Mouse (Mus musculus): Measurements from ENCODE around the gene Laptm4a.
"Not testable (repeated sequence)": the region's sequence is repeated elsewhere in the genome, so short reads cannot be mapped to it uniquely, and the experiment has no call there.

Laptm4a gene

GRCm38 (mm10) chr12:8912860-8913685 is 8.4 kb upstream of the Laptm4a start:
- no peak for DNase-seq

- peak; percentile 21 to 34 for DNase-seq
These were observed 7.6 kb upstream of the Laptm4a start for GRCm38 (mm10) chr12:8913701-8914340.

GRCm38 (mm10) chr12:8916378-8916777 is 5.1 kb upstream of the Laptm4a start:
- DNase-seq, result peak; percentile 27 to 45

DNA sequence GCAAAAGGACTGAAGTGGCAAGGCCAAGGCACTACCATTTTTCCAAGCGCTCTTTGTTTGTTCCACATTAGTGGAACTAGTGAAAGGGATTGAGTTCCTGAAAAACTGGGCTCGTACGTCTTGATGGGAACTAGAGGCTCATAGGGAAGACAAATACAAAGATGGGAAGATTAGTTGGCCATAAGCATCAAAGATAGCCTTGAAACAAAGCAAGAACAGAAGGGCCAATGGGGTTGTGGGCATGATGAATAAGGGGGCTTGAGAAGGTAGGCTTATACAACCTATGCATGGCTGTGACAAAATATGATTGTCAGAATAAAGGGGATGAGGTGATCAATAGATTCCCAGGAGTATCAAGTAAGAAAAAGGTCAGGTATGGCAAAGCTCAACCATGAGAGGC is 2.2 kb upstream of the Laptm4a start:
- no peak for DNase-seq

DNA sequence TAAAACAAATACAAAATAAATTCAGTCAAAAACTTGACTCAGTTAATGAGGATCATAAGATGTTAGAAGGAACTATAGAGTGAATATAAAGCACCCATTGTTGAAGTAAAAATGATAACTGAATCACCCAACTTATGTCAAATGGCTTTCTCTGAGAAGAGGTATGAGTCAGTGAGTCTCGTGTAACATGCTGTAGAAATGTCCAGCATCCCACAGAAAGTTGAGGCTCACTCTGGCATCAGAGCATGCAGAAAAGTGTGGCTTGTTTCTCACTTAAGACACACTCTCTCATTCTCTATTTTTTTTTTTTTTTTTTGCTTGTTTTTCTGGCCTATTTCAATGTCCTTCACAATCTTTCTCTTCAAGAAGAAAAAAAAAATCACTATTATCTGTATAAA is 469 bp upstream of the Laptm4a start:
- no peak for DNase-seq

- DNase-seq, result no peak
These were observed 1.1 kb downstream of the Laptm4a start for GRCm38 (mm10) chr12:8922369-8923124.

- peak in 1 of 2 experiments; percentile 20 for DNase-seq
These were observed 1.6 kb downstream of the Laptm4a start for GRCm38 (mm10) chr12:8923125-8923410.

- no peak for DNase-seq
These were observed 2.1 kb downstream of the Laptm4a start for GRCm38 (mm10) chr12:8923603-8924002.

GRCm38 (mm10) chr12:8927652-8928051 is 6.2 kb downstream of the Laptm4a start:
- no peak for DNase-seq

GRCm38 (mm10) chr12:8928766-8929165 is 7.3 kb downstream of the Laptm4a start:
- no peak for DNase-seq

GRCm38 (mm10) chr12:8931083-8931482 is 9.6 kb downstream of the Laptm4a start:
- DNase-seq, result no peak

DNA sequence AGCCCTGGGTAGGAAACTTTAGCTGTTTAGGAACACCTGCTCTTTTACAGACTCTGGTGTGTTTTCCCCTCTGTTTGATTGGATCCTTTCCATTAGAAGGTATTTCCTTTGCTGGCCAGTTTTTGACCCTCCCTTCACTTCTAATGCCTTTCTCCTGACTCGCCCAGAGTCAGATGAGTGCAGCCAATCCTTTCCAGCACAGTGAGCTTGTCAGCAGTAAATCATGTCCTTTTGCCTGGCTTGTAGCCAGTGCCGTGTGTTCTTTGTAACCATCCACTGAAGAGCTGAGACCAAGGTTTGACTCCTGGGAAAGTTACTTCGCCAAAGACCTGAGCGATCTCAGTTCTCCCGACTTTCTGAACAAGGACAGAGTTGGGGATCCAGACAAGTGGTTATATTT is 13.9 kb downstream of the Laptm4a start:
- DNase-seq, result no peak

- DNase-seq, result not testable (repeated sequence)
These were observed 14.7 kb downstream of the Laptm4a start for GRCm38 (mm10) chr12:8936210-8936609.

- DNase-seq, result no peak
These were observed 18.0 kb downstream of the Laptm4a start for GRCm38 (mm10) chr12:8939490-8939889.

GRCm38 (mm10) chr12:8940011-8941005 is 18.8 kb downstream of the Laptm4a start:
- DNase-seq, result no peak

DNA sequence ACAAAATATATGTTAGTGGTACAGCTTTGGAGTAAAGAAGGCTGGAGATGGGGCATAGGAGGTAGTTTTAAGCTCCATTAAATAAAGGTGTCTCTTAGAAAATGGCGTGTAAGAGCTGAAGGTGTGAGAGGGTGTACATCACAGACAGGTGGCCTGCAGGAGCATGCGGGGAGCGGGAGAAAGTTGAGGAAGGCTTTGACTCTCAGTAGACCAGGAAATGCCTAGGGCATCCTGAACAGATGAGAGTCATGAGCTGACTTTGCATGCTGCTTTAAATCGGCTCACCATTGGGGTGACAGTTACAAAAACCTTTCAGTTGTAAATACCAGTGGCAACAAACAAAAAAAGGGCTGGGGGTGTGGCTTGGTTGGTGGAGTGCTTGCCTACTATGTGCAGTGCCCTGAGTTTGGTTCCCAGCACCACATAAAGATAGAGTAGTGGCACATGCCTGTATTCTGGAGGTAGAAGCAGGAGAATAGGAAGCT is 19.7 kb downstream of the Laptm4a start:
- no peak for DNase-seq

GRCm38 (mm10) chr12:8941699-8942392 is 20.4 kb downstream of the Laptm4a start:
- DNase-seq, result no peak

- DNase-seq, result no peak
These were observed 25.7 kb downstream of the Laptm4a start for GRCm38 (mm10) chr12:8947163-8947562.

- DNase-seq, result peak; percentile 32 to 43
These were observed 26.4 kb downstream of the Laptm4a start, which contains the start of gene Matn3 for GRCm38 (mm10) chr12:8947714-8948464. Matn3 (plus strand) TSS chr12:8947929.

DNA sequence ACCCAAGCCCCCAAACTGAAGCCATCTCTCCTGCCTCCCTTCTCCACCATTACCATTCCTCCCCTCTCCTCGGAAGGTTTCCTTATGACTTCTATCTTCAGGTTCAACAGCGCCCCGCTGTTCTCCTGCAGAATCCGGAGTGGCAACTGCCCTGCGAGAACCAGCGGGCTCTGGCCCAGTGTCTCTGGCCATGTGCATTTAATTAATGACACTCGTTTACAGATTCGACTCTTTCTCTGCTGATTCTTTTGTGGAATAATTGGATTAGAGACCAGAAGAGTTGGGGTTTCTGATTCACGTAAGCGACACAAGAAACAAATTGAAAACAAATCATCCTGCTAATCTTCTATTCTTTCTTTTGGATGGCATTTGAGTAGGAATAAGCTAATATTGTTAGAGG is 31.7 kb downstream of the Laptm4a start:
- no peak for DNase-seq

DNA sequence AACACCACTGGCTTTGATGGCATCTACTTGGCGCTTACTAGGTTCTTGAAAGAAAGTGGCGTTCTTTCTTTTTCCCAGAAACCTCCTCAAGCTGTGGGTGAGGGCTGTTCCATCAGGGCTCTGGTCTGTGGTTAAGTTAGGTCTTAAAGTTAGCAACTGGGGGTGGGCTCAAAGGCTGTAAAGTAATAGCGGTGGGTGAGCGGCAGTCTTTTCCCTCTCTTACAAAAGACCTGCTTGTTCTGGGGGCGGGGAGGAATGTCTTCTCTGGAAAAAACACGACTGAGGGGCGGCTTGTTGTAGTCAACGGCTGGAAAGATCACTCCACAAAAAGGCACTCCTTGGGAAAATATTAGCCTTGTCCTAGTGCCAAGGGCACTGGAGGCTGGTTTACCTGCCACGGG is 32.7 kb downstream of the Laptm4a start:
- no peak for DNase-seq
